Mouse (Mus musculus): ENCODE data around the gene Olfr1132. TPM values are rescaled to one million over a fixed set of nuclear protein-coding genes. Genes with fewer than 3 reads are reported as not detected.

Gene Olfr1132
- polyA plus RNA-seq (2012; rRNA removed) = not detected in 2 replicates

DNA sequence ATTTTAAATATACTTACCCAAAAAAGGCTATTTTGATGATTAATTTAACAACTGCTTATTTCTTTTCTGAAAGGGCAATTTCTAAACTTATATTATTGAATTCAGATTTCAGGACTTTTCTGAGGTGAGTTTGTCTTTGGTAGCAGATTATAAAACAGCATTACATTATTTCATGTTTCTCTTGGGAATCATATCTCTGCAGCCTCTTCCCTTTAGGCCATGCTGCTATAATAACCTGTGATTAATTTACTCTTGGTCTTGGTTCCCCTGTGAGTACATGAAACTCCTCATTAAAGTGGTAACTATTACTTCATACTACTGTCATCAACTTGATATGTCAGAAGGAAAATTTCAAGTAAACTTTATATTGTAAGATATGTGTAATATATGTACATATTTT is at the start of gene Olfr1132:
TSS of gene Olfr1132 (minus strand) at position 101 of the 400 bp plus-strand sequence.

DNA sequence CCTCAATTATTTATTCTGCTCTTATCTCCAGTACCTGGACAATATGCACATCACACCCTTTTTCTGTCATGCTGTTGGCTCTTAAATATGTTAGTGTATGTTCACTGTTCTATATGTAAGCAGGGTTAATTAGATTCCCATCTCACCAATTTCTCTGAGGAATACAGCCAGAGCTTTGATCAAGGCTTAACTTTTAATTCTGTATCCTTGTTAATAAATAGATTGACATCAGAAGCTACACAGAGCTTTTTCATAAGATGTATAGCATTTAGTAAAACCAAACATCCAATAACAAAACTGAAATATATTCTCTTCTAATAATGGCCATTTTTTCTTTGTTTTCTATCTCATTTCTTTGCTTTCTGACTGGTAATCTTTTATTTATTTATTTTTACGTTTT is 36.2 kb upstream of the Olfr1132 start, which contains the start of gene Olfr1135:
TSS of gene Olfr1135 (minus strand) at position 101 of the 400 bp plus-strand sequence.

DNA sequence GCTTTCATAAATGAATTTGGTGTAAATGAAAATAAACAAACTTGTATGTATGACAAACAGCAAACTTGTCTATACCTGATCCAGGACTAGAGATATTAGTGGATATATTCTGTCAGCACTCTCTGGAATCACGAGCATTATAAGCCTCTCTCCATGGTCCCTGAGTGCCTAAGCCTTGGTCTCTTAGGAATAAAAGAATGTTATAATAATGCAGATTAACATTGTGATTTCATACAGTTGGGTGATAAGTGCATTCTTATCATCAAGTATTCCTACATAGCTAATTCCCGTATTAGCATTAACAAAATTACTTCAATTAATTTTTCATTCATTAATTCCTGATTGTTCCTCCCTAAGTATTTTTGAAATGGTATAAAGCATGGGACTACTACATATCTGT is 21.0 kb upstream of the Olfr1132 start, which contains the start of gene Olfr1134:
TSS of gene Olfr1134 (minus strand) at position 101 of the 400 bp plus-strand sequence.

DNA sequence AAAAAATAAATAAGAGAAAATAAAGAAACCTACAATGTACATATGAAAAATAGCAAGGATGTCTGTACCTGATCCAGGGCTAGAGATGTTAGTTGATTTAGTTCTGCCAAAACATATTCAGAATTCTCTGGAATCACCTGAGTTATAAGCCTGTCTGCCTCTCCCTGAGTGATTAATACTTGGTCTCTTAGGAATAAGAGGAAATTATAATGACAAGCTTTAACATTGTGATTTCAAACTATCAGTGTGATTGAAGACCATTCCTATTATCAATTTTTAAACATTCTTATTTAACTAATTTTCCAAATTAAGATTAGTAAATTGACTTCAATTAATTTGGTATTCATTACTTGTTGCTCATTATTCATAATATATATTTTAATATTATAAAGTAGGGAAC is 9.9 kb upstream of the Olfr1132 start, which contains the start of gene Olfr1133:
TSS of gene Olfr1133 (minus strand) at position 101 of the 400 bp plus-strand sequence.

DNA sequence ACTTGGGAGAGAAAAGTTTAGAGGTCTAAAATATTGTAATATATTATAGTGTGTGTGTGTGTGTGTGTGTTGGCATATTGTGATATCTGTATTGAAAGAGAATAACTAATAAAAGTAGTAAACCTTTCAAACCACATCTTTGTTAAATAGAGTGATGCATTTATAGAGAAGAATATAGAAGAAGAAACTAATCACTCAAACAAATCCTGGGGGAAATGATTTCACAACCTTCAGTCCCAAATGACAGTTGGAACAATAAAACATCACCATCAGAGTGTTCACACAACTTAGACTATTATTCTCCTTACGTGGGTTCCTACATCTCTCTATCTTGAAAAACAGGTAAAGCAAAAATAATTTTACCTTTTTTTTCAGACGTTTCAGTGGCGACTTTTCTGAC is 10.5 kb downstream of the Olfr1132 start, which contains the start of gene Olfr1131:
TSS of gene Olfr1131 (plus strand) at position 301 of the 400 bp plus-strand sequence.

DNA sequence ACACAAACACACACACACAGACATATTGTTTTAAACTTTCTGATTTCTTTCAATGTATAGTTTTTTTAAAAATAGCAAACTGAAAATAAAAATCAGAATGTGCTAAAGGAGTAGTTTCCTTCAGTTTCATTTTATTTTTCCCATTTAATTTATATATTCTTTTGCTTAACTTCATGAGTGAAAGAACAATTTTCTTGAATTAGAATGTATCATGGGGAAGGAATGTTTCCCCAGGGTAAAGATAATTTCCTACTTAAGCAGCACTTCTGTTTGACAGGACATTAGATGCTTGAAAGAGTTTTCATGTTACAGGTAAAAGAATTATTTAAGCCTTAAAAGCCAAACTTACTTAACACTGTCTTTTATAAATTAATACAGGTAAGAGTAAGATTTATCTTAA is 31.4 kb downstream of the Olfr1132 start, which contains the start of gene Olfr1130:
TSS of gene Olfr1130 (plus strand) at position 301 of the 400 bp plus-strand sequence.

Other genes starting within 250 kb of the Olfr1132 start
- not detected in 2 replicates for gene Olfr1123, start 220.9 kb downstream of the Olfr1132 start, polyA plus RNA-seq (2012; rRNA removed)
- gene Olfr1124, start 207.3 kb downstream of the Olfr1132 start, polyA plus RNA-seq (2012; rRNA removed) = not detected in 2 replicates
- not detected in 2 replicates for gene Olfr1126, start 183.6 kb downstream of the Olfr1132 start, polyA plus RNA-seq (2012; rRNA removed)
- gene Pramel7, start 140.4 kb downstream of the Olfr1132 start, polyA plus RNA-seq (2012; rRNA removed) = not detected in 2 replicates
- gene Pramel6, start 131.0 kb downstream of the Olfr1132 start, polyA plus RNA-seq (2012; rRNA removed) = not detected in 2 replicates
- not detected in 2 replicates for gene Olfr153, start 105.7 kb downstream of the Olfr1132 start, polyA plus RNA-seq (2012; rRNA removed)
- gene Olfr1128, start 92.0 kb downstream of the Olfr1132 start, polyA plus RNA-seq (2012; rRNA removed) = not detected in 2 replicates
- not detected in 2 replicates for gene Olfr1129, start 63.6 kb downstream of the Olfr1132 start, polyA plus RNA-seq (2012; rRNA removed)
- not detected in 2 replicates for gene Olfr1130, start 31.3 kb downstream of the Olfr1132 start, polyA plus RNA-seq (2012; rRNA removed)
- not detected in 2 replicates for gene Olfr1131, start 10.4 kb downstream of the Olfr1132 start, polyA plus RNA-seq (2012; rRNA removed)
- gene Olfr1133, start 9.8 kb upstream of the Olfr1132 start, polyA plus RNA-seq (2012; rRNA removed) = not detected in 2 replicates
- gene Olfr1134, start 20.9 kb upstream of the Olfr1132 start, polyA plus RNA-seq (2012; rRNA removed) = not detected in 2 replicates
- gene Olfr1135, start 36.1 kb upstream of the Olfr1132 start, polyA plus RNA-seq (2012; rRNA removed) = not detected in 2 replicates
- gene Olfr1136, start 56.4 kb upstream of the Olfr1132 start, polyA plus RNA-seq (2012; rRNA removed) = not detected in 2 replicates
- gene Olfr1137, start 75.6 kb upstream of the Olfr1132 start, polyA plus RNA-seq (2012; rRNA removed) = not detected in 2 replicates
- gene Olfr1138, start 102.4 kb upstream of the Olfr1132 start, polyA plus RNA-seq (2012; rRNA removed) = not detected in 2 replicates
- gene Olfr1140, start 106.2 kb upstream of the Olfr1132 start, polyA plus RNA-seq (2012; rRNA removed) = not detected in 2 replicates
- gene Olfr1141, start 116.5 kb upstream of the Olfr1132 start, polyA plus RNA-seq (2012; rRNA removed) = not detected in 2 replicates
- gene Olfr152, start 141.9 kb upstream of the Olfr1132 start, polyA plus RNA-seq (2012; rRNA removed) = not detected in 2 replicates
- not detected in 2 replicates for gene Olfr1143, start 163.1 kb upstream of the Olfr1132 start, polyA plus RNA-seq (2012; rRNA removed)
- gene Olfr1145, start 172.3 kb upstream of the Olfr1132 start, polyA plus RNA-seq (2012; rRNA removed) = not detected in 2 replicates
- gene Olfr1148, start 193.0 kb upstream of the Olfr1132 start, polyA plus RNA-seq (2012; rRNA removed) = not detected in 2 replicates
- not detected in 2 replicates for gene Olfr1150-ps1, start 206.5 kb upstream of the Olfr1132 start, polyA plus RNA-seq (2012; rRNA removed)
- not detected in 2 replicates for gene Olfr1151, start 218.3 kb upstream of the Olfr1132 start, polyA plus RNA-seq (2012; rRNA removed)
- gene Olfr1152, start 229.0 kb upstream of the Olfr1132 start, polyA plus RNA-seq (2012; rRNA removed) = not detected in 2 replicates

Data from colon, adult 2 months (tissue).